Mouse (Mus musculus) neutrophil, adult 5-6 weeks (primary cell): Measurements from ENCODE around the gene Npc2. TPM values are rescaled to one million over a fixed set of nuclear protein-coding genes. Genes with fewer than 3 reads are reported as not detected.

Experiments
- ATAC-seq: fragments of 151-379, 151-347 bp; 2 replicates; pipeline ENCODE4 v1.8.0; 2017; ENCODE audit warnings: mild to moderate bottlenecking, moderate TSS enrichment; ENCODE audit not compliant: insufficient number of reproducible peaks, poor library complexity, low FRiP score, severe bottlenecking; ENCODE audit errors: extremely low read depth
- total RNA-seq: library from RNA; stranded (forward); fragments of 200-1000 nt; gene quantifications from 2 replicates; pipeline ENCODE4 v1.2.3, GENCODE M21; 2017

The Npc2 gene
- total RNA-seq, 1 experiment from 2014 or later: 49.1 TPM

GRCm38 (mm10) chr12:84748134-84748533, 24.8 kb downstream of the Npc2 start:
- ATAC-seq: no peak

DNA sequence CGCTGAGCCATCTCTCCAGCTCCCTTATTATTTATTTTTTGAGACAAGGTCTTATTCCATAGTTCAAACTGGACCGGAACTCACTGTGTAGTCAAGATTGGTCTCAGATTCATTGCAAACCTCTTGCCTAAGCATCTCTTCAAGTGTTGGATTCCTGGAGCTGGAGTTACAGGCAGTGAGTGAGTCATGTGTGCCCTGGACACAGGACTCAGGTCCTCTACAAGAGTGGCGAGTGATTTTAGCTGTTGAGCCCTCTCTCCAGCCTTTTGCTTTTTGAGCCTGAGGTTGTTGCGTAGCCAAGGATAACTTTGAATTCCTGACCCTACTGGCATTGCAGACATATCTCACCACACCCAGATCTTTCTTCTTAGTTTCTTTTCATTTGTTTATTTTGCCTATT, 27.3 kb downstream of the Npc2 start:
- no peak for ATAC-seq

DNA sequence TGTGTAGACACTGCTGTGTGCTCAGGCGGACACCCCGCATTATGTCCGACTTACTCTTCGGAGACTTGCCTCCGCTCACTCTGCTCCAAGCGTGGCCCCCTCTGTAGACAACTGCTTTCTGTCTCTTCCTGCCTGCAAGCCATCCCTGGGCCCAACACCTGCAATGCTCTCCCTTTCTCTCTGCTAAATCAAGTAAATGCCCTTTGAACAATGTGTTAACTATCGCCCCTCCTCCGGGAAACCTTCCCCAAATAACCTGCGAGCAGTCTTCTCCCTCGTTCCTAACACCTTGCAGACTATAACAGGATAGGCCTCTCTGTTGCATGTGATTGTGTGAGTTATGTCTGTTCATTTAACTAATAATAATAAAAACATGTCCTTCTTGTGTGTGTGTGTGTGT, 29.5 kb downstream of the Npc2 start:
- no peak for ATAC-seq

DNA sequence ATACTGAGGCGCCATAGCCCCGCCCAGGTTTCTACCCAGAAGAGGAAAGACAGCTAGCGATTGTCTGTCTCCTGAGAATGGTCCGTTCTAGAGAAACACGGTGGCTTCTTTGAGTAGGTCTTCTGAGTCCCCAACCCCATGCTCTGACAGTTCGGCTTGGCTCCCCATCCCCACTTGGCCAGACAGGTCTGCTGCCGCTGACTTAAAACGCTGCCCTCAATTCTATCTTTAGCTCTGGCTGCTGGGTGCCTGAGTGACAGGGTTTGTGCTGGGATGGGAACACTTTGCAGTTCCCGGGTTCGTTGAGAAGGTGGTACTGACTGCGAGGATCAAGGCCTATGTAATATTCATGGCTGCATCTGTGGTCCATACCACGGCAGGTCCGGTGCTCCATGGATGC, 39.6 kb downstream of the Npc2 start:
- no peak for ATAC-seq

DNA sequence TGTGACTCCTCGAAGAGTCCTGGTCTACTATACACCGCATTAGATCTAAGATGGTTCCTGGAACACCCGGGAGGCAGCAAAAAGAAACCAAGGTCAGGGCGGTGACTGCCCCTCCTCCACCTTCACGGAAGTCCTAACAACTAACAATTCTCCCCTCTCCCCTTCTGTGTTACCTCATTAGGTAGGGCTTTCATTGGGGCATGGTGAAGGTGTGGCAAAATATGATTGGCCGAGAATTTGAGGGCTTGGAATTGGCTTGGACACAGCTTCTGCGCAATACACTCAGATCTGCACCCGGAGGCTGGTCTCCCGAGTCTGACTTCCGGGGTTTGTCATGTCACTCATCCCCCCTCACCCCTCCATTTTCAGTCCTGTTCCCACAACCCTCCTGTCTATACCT, 44.5 kb downstream of the Npc2 start:
- no peak for ATAC-seq

DNA sequence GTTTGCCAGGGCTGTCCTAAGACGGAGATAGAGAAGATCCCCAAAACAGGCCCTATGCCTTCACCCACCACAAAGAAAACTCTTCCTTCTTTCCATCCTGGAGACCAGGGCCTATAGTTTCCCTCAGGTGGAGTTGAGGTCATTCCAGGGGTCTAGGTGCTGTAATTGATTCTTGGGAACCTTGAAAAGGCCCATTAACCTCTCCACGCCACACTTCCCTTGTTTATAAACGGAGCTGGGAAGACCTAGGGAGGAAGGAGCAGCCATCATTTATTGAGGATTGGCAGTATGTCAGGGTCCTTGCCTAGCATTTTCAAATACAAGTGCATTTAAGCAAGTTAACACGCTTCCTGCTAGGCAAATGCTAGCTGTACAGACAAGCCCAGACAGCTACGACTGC, 45.5 kb downstream of the Npc2 start:
- no peak for ATAC-seq

DNA sequence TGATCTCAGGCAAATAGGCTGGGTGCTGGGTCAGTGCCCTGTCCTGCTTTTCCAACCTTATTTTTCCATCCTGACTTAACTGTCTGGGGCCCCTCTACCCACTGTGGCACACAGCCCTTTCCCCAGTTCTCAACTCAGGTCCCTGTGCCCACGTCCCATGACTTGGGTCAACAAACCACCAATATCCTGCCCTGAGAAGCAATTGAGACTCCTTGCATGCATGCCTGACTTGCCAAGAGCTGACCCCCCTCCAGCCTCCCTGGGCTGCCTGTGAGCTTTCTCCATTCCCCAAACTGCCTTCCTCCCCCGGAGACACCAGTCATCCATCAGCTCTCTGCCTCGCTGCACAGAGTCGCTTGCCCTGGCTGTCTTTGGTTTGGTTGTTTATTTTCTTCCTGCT, 46.0 kb downstream of the Npc2 start:
- ATAC-seq: no peak

DNA sequence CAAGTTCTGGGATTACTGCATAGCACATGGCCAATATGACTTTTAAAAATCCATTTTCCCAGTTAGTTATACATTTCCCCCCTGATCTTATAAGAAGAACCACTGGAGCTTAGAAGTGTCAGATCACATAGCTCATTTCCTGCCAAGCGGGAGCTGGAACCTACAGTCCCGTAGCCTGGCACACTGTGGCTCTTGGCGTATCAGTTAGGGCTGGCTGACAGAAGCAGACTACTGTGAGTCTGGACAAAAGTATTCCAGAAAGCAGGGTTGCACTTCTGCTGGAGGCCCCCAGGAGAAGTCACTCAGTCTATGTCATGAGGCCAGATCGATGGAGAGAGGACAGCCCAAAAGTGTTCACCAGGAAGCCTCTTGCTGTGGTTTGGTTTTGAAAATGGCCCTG, 46.6 kb downstream of the Npc2 start:
- no peak for ATAC-seq

DNA sequence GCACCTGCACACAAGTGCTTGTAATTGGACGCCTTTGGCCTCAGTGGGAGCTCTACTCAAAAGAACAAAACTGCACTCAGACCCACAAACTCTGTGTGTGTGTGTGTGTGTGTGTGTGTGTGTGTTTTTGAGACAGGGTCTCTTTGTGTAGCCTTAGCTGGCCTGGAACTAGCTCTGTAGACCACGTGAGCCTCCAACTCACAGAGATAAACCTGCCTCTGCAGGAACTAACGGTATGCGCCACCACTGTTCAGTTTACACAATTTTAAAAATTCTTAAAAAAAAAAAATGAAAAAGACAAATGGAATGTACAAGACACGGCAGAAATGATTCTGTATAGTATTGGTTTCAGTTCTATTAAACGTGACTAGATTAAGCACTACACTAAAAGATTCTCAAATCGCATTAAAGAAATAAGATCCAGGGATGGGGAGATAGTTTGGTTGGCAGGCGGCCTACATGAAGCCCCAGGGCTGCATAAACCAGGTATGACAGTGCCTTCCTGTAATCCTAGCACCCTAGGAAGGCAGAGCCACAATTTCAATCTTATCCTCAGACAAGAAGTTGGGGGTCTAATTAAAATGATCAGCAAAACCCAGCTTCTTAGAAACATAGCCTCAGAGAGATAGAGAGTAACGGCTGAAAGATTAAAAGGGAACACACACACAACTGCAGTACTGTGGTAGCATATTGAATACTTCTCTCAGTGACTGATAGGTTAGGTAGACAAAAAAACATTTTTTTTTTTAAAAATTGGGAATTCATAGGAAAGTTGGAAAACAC, 54.3 kb downstream of the Npc2 start:
- ATAC-seq: no peak

GRCm38 (mm10) chr12:84714578-84714977, 58.4 kb downstream of the Npc2 start:
- no peak for ATAC-seq

DNA sequence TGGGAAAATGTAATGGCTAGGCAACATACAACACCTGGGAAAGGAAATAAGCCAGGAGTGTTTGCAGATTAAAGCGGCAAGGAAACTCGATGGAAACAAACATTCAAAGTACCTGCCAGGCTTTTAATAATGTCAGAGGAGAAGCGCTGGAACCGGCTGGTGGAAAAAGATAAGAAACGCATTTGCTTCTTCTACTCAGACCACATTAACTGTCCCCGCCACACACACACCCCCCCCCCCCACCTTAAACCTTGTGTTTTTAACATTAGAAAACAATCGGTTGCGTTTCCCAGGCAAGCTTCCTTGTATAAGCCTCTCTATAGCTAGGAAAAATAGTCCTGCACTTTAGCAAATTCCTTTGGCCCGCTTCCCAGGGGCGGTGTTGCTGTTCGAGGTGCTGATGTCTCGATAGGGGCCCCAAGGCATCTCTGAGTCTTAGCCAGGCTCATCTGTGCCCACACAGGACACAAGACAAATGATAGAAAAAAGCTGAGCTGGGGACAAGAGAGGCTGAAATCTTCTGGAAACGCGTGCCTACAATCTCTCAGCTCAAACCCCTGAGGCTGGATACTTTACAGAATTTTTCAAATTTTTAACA, 63.0 kb downstream of the Npc2 start:
- ATAC-seq: no peak

DNA sequence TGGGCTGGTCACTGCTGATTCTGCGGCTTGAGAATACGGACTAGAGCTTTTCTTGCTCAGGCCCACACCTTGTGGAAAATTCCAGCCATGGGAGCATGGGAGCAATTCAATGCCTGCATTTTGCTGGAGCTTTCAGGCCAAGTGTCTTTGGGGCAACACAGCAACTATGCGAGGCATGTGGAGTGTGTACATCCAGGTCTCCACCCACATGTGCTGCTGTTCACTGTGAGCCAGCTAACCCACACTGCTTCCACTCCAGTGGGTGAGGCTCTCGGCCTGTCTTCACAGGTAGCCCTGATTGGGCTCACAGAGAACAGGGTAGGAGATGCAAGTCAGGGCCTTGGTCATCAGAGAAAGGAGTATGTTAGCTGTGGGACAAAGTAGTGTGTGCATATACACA, 65.1 kb downstream of the Npc2 start:
- no peak for ATAC-seq

DNA sequence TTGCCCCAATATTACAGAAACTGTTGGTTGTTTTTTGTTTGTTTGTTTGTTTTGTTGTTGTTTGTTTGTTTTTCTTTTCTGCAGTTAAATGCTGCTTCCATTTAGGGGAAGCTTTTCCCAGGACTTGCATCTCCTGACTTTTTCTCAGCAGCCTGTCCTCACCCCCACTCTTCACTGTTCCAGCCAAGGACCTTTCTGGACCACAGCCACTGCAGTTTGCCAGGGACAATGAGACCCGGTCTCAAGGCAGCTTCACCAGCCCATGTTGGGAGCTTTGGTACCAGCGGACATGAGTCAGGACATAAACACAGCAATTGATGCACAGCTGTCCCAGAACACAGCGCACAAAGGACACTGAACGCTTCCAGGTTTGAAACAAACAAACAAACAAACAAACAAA, 66.1 kb downstream of the Npc2 start:
- no peak for ATAC-seq

Other genes with a start within 250 kb of the Npc2 start
- not detected in 2 replicates for gene Vsx2, start 203.4 kb downstream of the Npc2 start, total RNA-seq
- 12.8 and 15.3 TPM in 2 replicates for gene Abcd4, start 155.7 kb downstream of the Npc2 start, total RNA-seq
- not detected in 2 replicates for gene Vrtn, start 132.1 kb downstream of the Npc2 start, total RNA-seq
- not detected in 2 replicates for gene Syndig1l, start 74.3 kb downstream of the Npc2 start, total RNA-seq
- gene Isca2, start 99 bp upstream of the Npc2 start, total RNA-seq: 29.6 and 39.9 TPM in 2 replicates
- gene Ltbp2, start 103.4 kb upstream of the Npc2 start, total RNA-seq: 0.12 TPM in 2 replicates
- 90.1 and 92.3 TPM in 2 replicates for gene Fcf1, start 197.7 kb upstream of the Npc2 start, total RNA-seq
- 45.1 and 48.8 TPM in 2 replicates for gene Arel1, start 197.7 kb upstream of the Npc2 start, total RNA-seq
- gene Ylpm1, start 223.2 kb upstream of the Npc2 start, total RNA-seq: 61.8 and 67.9 TPM in 2 replicates